Mouse (Mus musculus): ENCODE measurements around the gene Atp8a2. TPM values are rescaled to one million over a fixed set of nuclear protein-coding genes. Genes with fewer than 3 reads are reported as not detected.

The Atp8a2 gene
- total and polyA plus RNA-seq, 3 experiments: 1.8 to 4.3 (median 3.1) TPM

DNA sequence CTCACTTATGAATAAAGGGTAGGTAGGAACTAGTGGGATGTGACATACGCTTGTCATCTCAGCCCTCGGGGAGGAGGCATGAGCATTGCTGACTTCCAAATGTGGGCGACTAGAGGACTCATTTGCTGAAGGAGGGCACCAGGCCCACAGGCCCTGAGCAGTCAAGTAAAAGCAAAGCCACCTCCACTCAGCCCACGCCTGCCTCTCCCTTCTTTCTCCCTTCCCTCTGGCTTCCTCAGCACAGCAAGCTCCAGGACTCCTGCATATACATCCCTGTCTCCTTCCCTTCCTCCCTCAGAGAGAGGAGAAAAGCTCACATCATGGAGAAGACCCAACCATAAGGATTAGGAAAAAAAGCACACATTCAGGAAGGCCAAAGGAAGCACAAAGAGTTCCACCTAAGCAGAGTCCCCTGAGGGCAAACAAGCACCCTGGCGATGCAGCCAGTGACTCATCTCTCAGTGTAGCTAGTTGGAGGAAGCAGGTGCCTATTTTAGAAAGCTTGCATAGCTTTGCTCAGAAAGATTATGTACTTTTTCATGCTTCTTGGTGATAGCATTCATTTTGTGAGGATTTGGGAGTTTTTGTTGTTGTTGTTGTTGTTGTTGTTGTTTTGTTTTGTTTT, 8.7 kb downstream of the Atp8a2 start:
- DNase-seq: no peak
- H3K9ac ChIP-seq (ENCODE audit: low read depth, low read length): no peak overlapping the region
- H3K27me3 ChIP-seq (ENCODE audit: control insufficient read depth, insufficient read depth, low read length): no peaks in the 10 kb centered on the region
- intact Hi-C loops (cut with DNase I): no loop called here
- 78% methylated on average over 5 of the region's 5 CpGs for WGBS
- no peaks in the 10 kb centered on the region for H3K36me3 ChIP-seq (ENCODE audit: control insufficient read depth, insufficient read depth, low read length)
- no peak overlapping the region for H3K4me3 ChIP-seq
- TF ChIP-seq CTCF (IDR thresholded peaks at IDR 0.05) (no peak), EP300 (IDR thresholded peaks at IDR 0.05; ENCODE audit: insufficient read depth, low read depth, low read length) (no peak), POLR2A (IDR thresholded peaks at IDR 0.05; ENCODE audit: insufficient read depth, low read depth, low read length) (no peak)
- no peak overlapping the region for H3K27ac ChIP-seq
- H3K4me1 ChIP-seq (ENCODE audit: control insufficient read depth, insufficient read depth, low read length): peaks cover 1% of the 10 kb centered on the region; the same call in 1 of the 2 replicates
- H3K79me2 ChIP-seq (replicated peaks; ENCODE audit: control insufficient read depth, insufficient read depth, low read length): no peaks in the 10 kb centered on the region

DNA sequence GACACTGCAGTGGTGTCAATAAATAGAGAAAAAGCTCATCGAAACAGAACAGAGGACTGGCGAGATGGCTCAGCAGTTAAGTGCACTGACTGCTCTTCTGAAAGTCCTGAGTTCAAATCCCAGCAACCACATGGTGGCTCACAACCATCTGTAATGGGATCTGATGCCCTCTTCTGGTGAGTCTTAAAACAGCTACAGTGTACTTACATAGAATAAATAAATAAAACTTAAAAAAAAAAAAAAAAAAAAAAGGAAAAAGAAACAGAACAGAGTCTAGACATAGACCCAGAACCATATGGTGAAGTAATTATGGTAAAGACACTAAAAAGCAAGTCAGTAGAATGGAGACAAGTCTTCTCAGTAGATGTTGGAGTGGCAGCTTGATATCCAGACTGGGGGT, 15.7 kb downstream of the Atp8a2 start:
- H3K9ac ChIP-seq (ENCODE audit: low read depth, low read length): no peak overlapping the region
- TF ChIP-seq CTCF (IDR thresholded peaks at IDR 0.05) (0 out of 2 replicates have a peak, but pooled peaks have one; percentile 8), POLR2A (IDR thresholded peaks at IDR 0.05; ENCODE audit: insufficient read depth, low read depth, low read length) (no peak)
- no peaks in the 10 kb centered on the region for H3K79me2 ChIP-seq (replicated peaks; ENCODE audit: control insufficient read depth, insufficient read depth, low read length)
- H3K4me1 ChIP-seq (ENCODE audit: control insufficient read depth, insufficient read depth, low read length): no peaks in the 10 kb centered on the region
- intact Hi-C loops (cut with DNase I): no loop called here
- H3K27ac ChIP-seq: no peak overlapping the region
- 91% methylated on average over 2 of the region's 2 CpGs for WGBS
- H3K36me3 ChIP-seq (ENCODE audit: control insufficient read depth, insufficient read depth, low read length): no peaks in the 10 kb centered on the region
- no peak for DNase-seq
- H3K4me3 ChIP-seq: no peak overlapping the region
- H3K27me3 ChIP-seq (ENCODE audit: control insufficient read depth, insufficient read depth, low read length): no peaks in the 10 kb centered on the region; the same call in 1 of the 2 replicates

DNA sequence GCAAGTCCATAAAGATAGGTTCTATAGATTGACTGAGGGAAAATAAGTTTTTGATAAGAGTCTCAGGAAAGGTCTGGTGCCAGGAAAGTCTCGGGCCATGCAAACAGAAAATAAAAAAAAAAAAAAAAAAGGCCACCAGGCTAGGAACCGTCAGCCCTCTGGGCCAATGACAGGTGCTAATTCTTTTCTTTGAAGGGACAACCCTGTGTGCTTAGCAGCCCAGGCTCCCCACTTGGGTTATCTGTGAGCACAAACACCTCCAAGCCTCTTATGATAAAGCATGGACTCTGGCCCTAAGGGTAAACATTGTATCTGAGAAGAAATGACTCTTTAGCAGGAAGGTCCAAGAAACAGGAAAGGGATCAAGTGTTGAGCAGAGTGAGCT, 18.4 kb downstream of the Atp8a2 start:
- H3K9ac ChIP-seq (ENCODE audit: low read depth, low read length): no peak overlapping the region
- no peaks in the 10 kb centered on the region for H3K36me3 ChIP-seq (ENCODE audit: control insufficient read depth, insufficient read depth, low read length)
- TF ChIP-seq CTCF (IDR thresholded peaks at IDR 0.05): no peak
- TF ChIP-seq POLR2A (IDR thresholded peaks at IDR 0.05; ENCODE audit: insufficient read depth, low read depth, low read length): no peak
- TF ChIP-seq EP300 (IDR thresholded peaks at IDR 0.05; ENCODE audit: insufficient read depth, low read depth, low read length): no peak
- H3K4me3 ChIP-seq: no peak overlapping the region
- 48% methylated on average over 2 of the region's 2 CpGs for WGBS
- no peaks in the 10 kb centered on the region; the same call in 1 of the 2 replicates for H3K27me3 ChIP-seq (ENCODE audit: control insufficient read depth, insufficient read depth, low read length)
- DNase-seq: no peak
- H3K27ac ChIP-seq: no peak overlapping the region
- H3K4me1 ChIP-seq (ENCODE audit: control insufficient read depth, insufficient read depth, low read length): no peaks in the 10 kb centered on the region
- H3K79me2 ChIP-seq (replicated peaks; ENCODE audit: control insufficient read depth, insufficient read depth, low read length): no peaks in the 10 kb centered on the region
- intact Hi-C loops (cut with DNase I): no loop called here

DNA sequence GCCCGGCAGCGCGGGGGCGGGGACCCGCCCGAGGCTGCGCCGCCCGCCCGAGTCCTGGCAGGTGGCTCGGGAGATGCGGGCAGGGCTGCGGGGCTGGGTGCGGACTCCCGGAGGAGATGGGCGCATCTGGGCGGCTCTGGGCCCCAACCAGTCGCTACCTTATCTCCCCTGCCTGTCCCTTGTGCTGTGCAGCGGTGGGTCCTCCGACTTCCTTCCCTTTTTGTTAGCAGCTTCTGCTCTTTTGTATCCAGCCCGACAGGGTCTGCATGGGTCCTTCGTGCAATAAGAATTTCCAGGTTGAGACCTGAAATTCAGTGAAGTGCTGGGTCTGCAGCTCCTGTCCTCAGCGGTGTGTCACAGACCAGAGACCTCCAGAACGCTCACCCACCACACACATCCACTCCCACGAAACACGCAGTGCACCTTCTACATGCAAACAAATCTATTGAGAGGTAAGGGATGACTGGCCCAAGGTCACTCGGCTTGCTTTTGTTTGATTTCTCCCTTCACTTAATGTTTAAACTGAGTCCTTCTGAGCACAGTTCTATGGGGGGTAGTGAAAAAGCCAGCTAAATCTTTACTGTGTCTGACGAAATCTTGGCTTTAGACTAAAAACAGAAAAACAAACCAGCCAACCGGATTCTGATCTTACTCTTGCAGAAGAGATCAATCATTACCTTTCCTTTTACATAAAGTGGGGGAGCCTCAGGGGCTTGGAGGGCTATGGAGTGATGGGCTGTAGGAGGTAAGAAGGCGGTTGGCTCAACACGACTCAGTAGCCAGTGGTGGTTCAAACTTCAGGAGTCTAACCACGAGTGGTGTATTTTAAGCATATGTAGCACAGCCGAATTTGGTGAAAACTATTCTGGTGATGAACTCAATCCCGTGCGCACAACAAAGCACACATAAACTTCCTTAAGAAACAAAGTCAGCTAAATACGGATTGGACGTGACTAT, 19.1 kb downstream of the Atp8a2 start:
- Histone ChIP-seq H3K4me1 (ENCODE audit: control insufficient read depth, insufficient read depth, low read length) (no peaks in the 10 kb centered on the region), H3K27me3 (ENCODE audit: control insufficient read depth, insufficient read depth, low read length) (no peaks in the 10 kb centered on the region; the same call in 1 of the 2 replicates), H3K9ac (ENCODE audit: low read depth, low read length) (peak overlapping the region; percentile 46), H3K36me3 (ENCODE audit: control insufficient read depth, insufficient read depth, low read length) (no peaks in the 10 kb centered on the region), H3K79me2 (replicated peaks; ENCODE audit: control insufficient read depth, insufficient read depth, low read length) (no peaks in the 10 kb centered on the region), H3K4me3 (peak overlapping the region; percentile 62), H3K27ac (no peak overlapping the region)
- intact Hi-C loops (cut with DNase I): no loop called here
- 25% methylated on average over 36 of the region's 37 CpGs for WGBS
- TF ChIP-seq POLR2A (IDR thresholded peaks at IDR 0.05; ENCODE audit: insufficient read depth, low read depth, low read length) (no peak), EP300 (IDR thresholded peaks at IDR 0.05; ENCODE audit: insufficient read depth, low read depth, low read length) (no peak), CTCF (IDR thresholded peaks at IDR 0.05) (no peak)
- no peak for DNase-seq

DNA sequence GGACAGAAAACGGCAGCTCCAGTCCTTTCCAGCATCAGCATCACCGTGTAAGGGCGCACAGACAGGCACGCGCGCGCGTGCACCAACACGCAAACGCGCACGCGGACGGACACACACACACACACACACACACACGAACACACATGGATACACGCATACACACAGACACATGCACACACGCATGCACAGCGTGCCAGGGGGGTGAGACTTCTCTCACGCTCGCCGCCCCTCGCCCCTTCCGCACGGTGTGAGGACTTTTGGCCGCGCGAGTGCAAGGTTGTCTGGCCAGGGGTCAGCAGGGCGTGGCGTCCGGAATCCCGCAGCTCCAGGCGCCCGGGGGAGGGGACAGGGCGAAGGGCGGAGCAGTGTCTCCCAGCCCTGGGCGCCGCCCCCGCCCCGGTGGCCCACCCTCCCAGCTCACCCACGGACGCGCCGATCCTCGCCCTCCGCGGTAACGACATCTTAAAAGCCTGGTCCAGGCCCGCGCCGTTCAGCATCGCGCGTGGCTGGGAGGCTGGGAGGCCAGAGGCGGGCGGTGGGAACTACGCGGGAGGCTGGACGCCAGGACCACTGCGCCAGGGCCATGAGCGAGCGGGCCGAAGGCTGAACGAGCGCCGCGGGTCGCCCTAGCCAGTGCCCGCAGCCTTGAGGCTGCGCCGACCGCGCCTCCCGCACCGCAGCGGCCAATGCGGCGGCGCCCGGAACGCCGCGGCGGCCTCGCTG, 19.9 kb downstream of the Atp8a2 start:
- Histone ChIP-seq H3K9ac (ENCODE audit: low read depth, low read length) (peak overlapping the region; percentile 46), H3K4me3 (peak overlapping the region; percentile 62), H3K4me1 (ENCODE audit: control insufficient read depth, insufficient read depth, low read length) (no peaks in the 10 kb centered on the region), H3K27me3 (ENCODE audit: control insufficient read depth, insufficient read depth, low read length) (no peaks in the 10 kb centered on the region; the same call in 1 of the 2 replicates), H3K79me2 (replicated peaks; ENCODE audit: control insufficient read depth, insufficient read depth, low read length) (no peaks in the 10 kb centered on the region), H3K27ac (peak overlapping the region; percentile 40; the same call in 1 of the 2 replicates), H3K36me3 (ENCODE audit: control insufficient read depth, insufficient read depth, low read length) (no peaks in the 10 kb centered on the region)
- under 1% methylated on average over 80 of the region's 84 CpGs for WGBS
- peak; percentile 39 to 47 for DNase-seq
- no peak for TF ChIP-seq POLR2A (IDR thresholded peaks at IDR 0.05; ENCODE audit: insufficient read depth, low read depth, low read length)
- TF ChIP-seq CTCF (IDR thresholded peaks at IDR 0.05): no peak
- no peak for TF ChIP-seq EP300 (IDR thresholded peaks at IDR 0.05; ENCODE audit: insufficient read depth, low read depth, low read length)
- intact Hi-C loops (cut with DNase I): no loop called here
